Mouse (Mus musculus): ENCODE measurements around the gene Cryaa. TPM values are rescaled to one million over a fixed set of nuclear protein-coding genes. Genes with fewer than 3 reads are reported as not detected.

The Cryaa gene
- polyA plus RNA-seq, 1 experiment, result 0.85 TPM

DNA sequence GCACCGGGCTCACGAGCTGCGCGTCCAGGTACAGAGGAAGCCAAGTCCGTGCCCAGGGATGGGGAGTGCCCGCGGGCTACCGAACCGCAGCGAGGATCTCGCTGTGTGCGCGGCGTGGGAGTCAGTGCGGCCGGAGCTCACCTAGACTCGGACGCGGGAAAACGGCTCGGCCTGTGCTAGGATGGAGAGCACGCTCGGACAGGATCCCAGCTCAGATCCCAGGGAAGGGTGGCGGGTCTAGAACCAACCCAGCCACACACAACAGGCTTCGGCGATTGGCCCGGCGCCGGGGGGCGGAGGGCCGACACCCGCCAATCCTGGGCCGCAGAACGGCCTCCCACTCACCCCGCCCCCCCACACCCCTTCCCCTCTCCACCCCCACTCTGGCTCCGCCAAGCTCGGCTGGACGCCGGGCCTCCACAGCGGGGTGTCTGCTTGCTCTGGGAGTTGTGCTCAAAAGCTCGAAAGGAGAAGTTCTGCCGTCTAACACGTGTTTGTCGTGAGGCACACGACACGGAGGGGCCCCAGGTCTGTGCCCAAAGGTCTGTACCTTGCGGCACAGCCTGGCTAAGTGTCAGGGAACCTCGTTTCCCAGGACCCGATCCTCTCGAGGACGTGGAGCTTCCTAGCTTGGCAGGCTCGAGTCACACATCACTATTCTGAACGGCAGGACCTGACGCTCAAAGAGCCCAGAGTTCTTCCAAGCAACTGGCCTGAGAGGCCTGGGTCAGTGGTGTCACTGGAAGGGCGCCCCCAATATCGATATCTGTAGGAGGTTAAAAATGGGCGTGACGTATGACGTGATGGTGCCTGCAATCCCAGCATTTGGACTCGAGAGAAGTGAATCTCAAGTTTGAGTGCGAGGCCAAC lies 40.4 kb upstream of the Cryaa start, which contains the start of gene Cbs:
Cbs (minus strand) TSS at position 297 of the 870 bp plus-strand sequence.
- H3K27ac ChIP-seq (ENCODE audit: insufficient read depth, low read length), result no peak within 1 kb of the TSS
- WGBS, result 6% methylated on average over 60 of the region's 61 CpGs

DNA sequence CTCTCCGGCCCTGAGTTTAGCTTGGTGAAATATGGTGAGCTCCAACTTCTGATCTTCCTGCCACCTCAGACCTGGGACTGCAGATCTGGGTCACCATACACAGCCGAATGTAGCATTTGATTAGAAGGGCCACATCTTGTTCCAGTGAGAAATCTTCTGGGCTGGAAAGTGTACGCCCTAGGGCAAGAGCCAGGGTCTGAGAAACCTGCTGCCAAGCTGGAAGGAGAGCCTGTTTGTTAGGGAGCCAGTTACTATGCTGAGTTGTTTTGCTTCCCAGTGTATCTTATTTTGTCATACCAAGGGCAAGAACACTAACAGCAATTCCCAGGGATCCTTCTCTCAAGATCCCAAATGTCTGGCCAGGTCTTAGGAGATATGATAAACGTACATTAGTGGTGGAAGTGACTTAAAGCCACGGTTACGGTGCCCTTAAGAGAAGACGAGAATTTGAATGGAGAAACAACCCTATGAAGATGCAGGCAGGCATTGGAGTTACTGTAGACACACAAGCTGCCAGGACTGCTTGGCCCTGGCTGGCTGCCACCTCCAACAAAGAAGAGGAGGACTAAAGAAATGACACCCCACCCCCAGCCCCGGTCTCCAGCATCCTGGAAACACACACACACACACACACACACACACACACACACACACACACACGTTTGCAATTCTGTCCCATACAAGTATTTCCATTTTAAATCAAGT lies 39.6 kb upstream of the Cryaa start:
- WGBS, result 42% methylated on average over 9 of the region's 9 CpGs
- no peaks in the 10 kb centered on the region for H3K4me1 ChIP-seq (ENCODE audit: control insufficient read depth, insufficient read depth, low read length)
- no peak overlapping the region for H3K27ac ChIP-seq (ENCODE audit: insufficient read depth, low read length)
- no peak for TF ChIP-seq CTCF (IDR thresholded peaks at IDR 0.05; ENCODE audit: borderline replicate concordance, insufficient read depth, low read depth, low read length)
- TF ChIP-seq POLR2A (IDR thresholded peaks at IDR 0.05; ENCODE audit: borderline replicate concordance, insufficient read depth, low read length), result no peak
- peak in 1 of 2 experiments; percentile 44 for DNase-seq
- H3K27me3 ChIP-seq (ENCODE audit: control insufficient read depth, insufficient read depth, low read length), result peaks cover 2% of the 10 kb centered on the region; the same call in 1 of the 2 replicates
- no peak overlapping the region for H3K4me3 ChIP-seq (replicated peaks; ENCODE audit: insufficient read depth, low read depth, low read length)

More for the DNA sequence above, 40.4 kb upstream of the Cryaa start, which contains the start of gene Cbs:
- TF ChIP-seq POLR2A (IDR thresholded peaks at IDR 0.05; ENCODE audit: borderline replicate concordance, insufficient read depth, low read length), result no peak
- TF ChIP-seq CTCF (IDR thresholded peaks at IDR 0.05; ENCODE audit: borderline replicate concordance, insufficient read depth, low read depth, low read length), result no peak
- peak; percentile 48 to 62 for DNase-seq
- Histone ChIP-seq H3K4me1 (ENCODE audit: control insufficient read depth, insufficient read depth, low read length) (no peaks in the 10 kb centered on the region), H3K27me3 (ENCODE audit: control insufficient read depth, insufficient read depth, low read length) (peaks cover 2% of the 10 kb centered on the region; the same call in 1 of the 2 replicates), H3K4me3 (replicated peaks; ENCODE audit: insufficient read depth, low read depth, low read length) (peak within 1 kb of the TSS; percentile 63)

DNA sequence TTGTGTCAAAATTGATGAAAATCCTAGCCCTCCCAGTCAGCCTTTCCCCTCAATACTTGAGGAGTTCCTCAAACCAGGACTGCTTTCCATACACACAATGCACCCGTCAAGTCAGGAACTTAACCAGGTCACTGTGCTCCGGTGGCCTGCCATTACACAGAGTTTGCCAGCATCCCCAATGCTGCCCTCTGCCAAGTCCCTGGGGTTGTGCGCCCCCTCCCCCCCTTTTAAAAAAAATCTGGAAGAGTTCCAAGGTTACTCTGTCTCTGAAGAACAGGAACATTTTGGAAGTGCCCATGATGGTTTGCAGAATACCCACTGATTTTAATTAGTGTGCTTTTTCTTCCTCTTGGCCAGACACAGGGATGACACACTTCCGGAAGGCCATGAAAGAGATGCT lies 38.0 kb upstream of the Cryaa start:
- WGBS, result 38% methylated on average over 4 of the region's 4 CpGs
- no peak overlapping the region for H3K27ac ChIP-seq (ENCODE audit: insufficient read depth, low read length)
- H3K27me3 ChIP-seq (ENCODE audit: control insufficient read depth, insufficient read depth, low read length), result peaks cover 2% of the 10 kb centered on the region; the same call in 1 of the 2 replicates
- no peak overlapping the region for H3K4me3 ChIP-seq (replicated peaks; ENCODE audit: insufficient read depth, low read depth, low read length)
- TF ChIP-seq CTCF (IDR thresholded peaks at IDR 0.05; ENCODE audit: borderline replicate concordance, insufficient read depth, low read depth, low read length), result no peak
- no peak for TF ChIP-seq POLR2A (IDR thresholded peaks at IDR 0.05; ENCODE audit: borderline replicate concordance, insufficient read depth, low read length)
- DNase-seq, result peak in 1 of 2 experiments; percentile 20
- H3K4me1 ChIP-seq (ENCODE audit: control insufficient read depth, insufficient read depth, low read length), result no peaks in the 10 kb centered on the region

DNA sequence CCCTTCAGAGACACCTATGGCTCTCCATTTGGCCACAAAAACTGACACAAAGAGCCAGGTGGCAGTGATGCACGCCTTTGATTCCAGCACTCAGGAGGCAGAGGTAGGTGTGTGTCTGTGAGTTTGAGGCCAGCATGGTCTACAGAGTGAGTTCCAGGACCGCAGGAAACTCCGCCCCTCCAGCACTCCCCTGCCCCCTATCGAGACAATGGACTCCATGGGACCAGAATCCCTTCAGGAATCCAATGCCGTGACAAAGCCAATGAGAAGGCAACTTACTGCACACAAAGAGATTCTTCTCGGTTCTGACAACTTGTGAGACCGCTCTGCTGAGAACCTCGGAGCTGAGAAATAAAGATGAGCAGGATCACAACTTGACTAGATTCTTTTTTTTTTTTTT lies 35.3 kb upstream of the Cryaa start:
- WGBS, result 40% methylated on average over 8 of the region's 8 CpGs

DNA sequence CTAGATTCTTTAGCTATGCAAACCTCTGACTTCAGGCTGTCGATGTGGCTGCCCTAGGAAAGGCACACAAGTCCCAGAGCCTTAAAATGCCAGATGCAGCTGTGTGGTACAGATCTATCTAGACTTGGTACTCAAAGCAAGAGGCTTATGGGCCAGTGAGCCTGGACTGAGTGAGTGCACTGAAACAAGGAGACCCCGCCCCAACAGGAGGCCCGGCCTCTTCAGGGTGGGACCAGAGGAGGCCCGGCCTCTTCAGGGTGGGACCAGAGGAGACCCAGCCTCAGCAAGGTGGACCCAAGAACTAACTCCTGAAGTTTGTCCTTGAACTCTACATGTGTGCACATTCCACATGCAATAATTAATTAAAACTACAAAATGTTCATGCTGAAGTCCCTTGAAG lies 34.7 kb upstream of the Cryaa start:
- Histone ChIP-seq H3K4me1 (ENCODE audit: control insufficient read depth, insufficient read depth, low read length) (no peaks in the 10 kb centered on the region), H3K4me3 (replicated peaks; ENCODE audit: insufficient read depth, low read depth, low read length) (no peak overlapping the region), H3K27me3 (ENCODE audit: control insufficient read depth, insufficient read depth, low read length) (no peaks in the 10 kb centered on the region), H3K27ac (ENCODE audit: insufficient read depth, low read length) (no peak overlapping the region)
- WGBS, result 77% methylated on average over 4 of the region's 4 CpGs
- no peak for DNase-seq
- TF ChIP-seq CTCF (IDR thresholded peaks at IDR 0.05; ENCODE audit: borderline replicate concordance, insufficient read depth, low read depth, low read length), result no peak
- no peak for TF ChIP-seq POLR2A (IDR thresholded peaks at IDR 0.05; ENCODE audit: borderline replicate concordance, insufficient read depth, low read length)

More for the DNA sequence above, 35.3 kb upstream of the Cryaa start:
- H3K4me1 ChIP-seq (ENCODE audit: control insufficient read depth, insufficient read depth, low read length), result no peaks in the 10 kb centered on the region
- H3K27me3 ChIP-seq (ENCODE audit: control insufficient read depth, insufficient read depth, low read length), result no peaks in the 10 kb centered on the region
- no peak for TF ChIP-seq POLR2A (IDR thresholded peaks at IDR 0.05; ENCODE audit: borderline replicate concordance, insufficient read depth, low read length)
- no peak for TF ChIP-seq CTCF (IDR thresholded peaks at IDR 0.05; ENCODE audit: borderline replicate concordance, insufficient read depth, low read depth, low read length)
- no peak overlapping the region for H3K4me3 ChIP-seq (replicated peaks; ENCODE audit: insufficient read depth, low read depth, low read length)
- no peak for DNase-seq
- no peak overlapping the region for H3K27ac ChIP-seq (ENCODE audit: insufficient read depth, low read length)

DNA sequence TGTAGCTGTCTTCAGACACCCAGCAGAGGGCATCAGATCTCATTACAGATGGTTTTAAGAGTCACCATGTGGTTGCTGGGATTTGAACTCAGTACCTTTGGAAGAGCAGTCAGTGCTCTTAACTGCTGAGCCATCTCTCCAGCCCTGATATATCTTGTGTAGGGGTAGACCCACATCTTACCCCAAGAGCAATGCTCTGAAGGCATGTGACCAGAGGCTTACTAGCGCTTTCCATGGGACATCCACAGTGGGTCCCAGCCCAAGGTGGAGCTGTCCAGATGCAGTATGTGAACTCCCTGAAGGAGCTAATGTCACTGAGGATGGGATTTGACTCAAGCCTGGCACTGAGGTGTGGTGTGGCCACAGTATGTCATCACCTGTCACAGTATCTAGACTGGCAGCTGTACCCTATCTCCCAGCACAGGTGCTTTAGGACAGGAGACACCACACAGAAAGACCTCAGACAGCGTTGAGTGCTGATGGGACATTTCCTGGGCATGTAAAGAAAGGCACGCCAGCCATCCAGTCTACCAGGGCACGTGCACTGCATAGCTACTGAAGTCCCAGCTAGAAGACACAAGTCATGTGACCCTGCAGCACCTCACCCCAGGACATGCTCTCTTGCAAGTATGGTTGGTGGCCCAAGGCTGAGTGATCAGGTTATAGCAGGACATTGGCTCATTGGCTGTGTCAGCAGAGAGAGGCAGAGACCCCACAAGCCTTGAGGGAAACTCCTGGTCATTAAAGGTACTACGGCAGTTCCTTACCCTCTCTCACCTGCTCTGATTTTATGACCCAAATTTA lies 31.2 kb upstream of the Cryaa start:
- no peaks in the 10 kb centered on the region for H3K27me3 ChIP-seq (ENCODE audit: control insufficient read depth, insufficient read depth, low read length)
- WGBS, result 96% methylated on average over 5 of the region's 5 CpGs
- TF ChIP-seq POLR2A (IDR thresholded peaks at IDR 0.05; ENCODE audit: borderline replicate concordance, insufficient read depth, low read length) (no peak), CTCF (IDR thresholded peaks at IDR 0.05; ENCODE audit: borderline replicate concordance, insufficient read depth, low read depth, low read length) (no peak)
- no peak overlapping the region for H3K4me3 ChIP-seq (replicated peaks; ENCODE audit: insufficient read depth, low read depth, low read length)
- no peak overlapping the region for H3K27ac ChIP-seq (ENCODE audit: insufficient read depth, low read length)
- no peak for DNase-seq
- H3K4me1 ChIP-seq (ENCODE audit: control insufficient read depth, insufficient read depth, low read length), result no peaks in the 10 kb centered on the region

DNA sequence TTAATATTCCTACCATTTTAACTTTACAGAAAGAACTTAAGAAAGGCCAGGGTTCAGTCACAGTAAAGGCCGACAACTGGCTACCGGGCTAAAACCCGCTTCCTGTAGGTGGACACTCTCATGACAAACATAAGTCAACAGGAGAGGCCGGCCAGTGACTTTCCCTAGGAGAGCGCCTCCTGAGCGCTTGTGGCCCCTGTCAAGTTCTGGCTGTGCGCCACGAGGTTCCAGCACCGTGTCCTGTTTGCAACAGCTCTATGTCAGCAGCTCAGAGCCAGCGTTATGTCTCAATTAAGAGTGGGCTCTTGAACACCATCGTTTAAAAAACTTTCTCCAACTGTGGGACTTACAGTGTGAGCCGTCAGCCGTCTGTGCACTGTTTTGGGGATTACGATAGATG lies 25.5 kb upstream of the Cryaa start:
- WGBS, result 55% methylated on average over 14 of the region's 14 CpGs
- Histone ChIP-seq H3K4me1 (ENCODE audit: control insufficient read depth, insufficient read depth, low read length) (no peaks in the 10 kb centered on the region), H3K27ac (ENCODE audit: insufficient read depth, low read length) (no peak overlapping the region)

More for the DNA sequence above, 25.5 kb upstream of the Cryaa start:
- Histone ChIP-seq H3K27me3 (ENCODE audit: control insufficient read depth, insufficient read depth, low read length) (no peaks in the 10 kb centered on the region), H3K4me3 (replicated peaks; ENCODE audit: insufficient read depth, low read depth, low read length) (no peak overlapping the region)
- TF ChIP-seq POLR2A (IDR thresholded peaks at IDR 0.05; ENCODE audit: borderline replicate concordance, insufficient read depth, low read length) (no peak), CTCF (IDR thresholded peaks at IDR 0.05; ENCODE audit: borderline replicate concordance, insufficient read depth, low read depth, low read length) (no peak)
- no peak for DNase-seq
